Mouse (Mus musculus): ENCODE measurements around the gene R3hdm1. TPM values are rescaled to one million over a fixed set of nuclear protein-coding genes. Genes with fewer than 3 reads are reported as not detected.
"Not testable (repeated sequence)": the region's sequence is repeated elsewhere in the genome, so short reads cannot be mapped to it uniquely, and the experiment has no call there.

R3hdm1 gene
- polyA plus RNA-seq, 1 experiment from 2014 or later: 79.0 TPM

DNA sequence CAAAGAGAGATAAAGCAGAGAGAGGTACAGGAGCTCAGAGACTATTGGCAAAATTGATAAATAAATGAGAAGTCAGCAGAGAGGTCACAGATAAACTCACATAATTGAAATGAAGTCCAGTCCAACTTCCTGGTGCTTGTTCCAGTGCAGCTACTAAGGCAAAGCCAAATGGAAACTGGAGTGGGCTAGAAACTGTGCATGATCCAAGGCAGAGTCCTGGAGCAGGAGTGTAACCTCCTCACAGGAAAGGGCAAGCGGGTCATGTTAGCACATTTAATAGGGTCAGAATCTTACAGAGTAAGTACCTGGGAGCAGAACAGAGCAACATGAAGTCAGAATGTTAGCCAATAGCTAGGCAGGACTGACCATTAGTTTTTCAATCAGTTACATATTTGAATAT is 24.5 kb upstream of the R3hdm1 start:
- H3K27ac ChIP-seq: no peak overlapping the region
- no peak overlapping the region for H3K4me2 ChIP-seq (replicated peaks)
- H3K9ac ChIP-seq: no peak overlapping the region
- 97% methylated on average over 1 of the region's 1 CpGs for WGBS
- H3K27me3 ChIP-seq: no peaks in the 10 kb centered on the region
- H3K36me3 ChIP-seq: peaks cover 11% of the 10 kb centered on the region
- no peaks in the 10 kb centered on the region for H3K9me3 ChIP-seq
- no peak overlapping the region for H3K4me3 ChIP-seq
- H3K4me1 ChIP-seq: no peaks in the 10 kb centered on the region
- ATAC-seq (ENCODE audit: low FRiP score, low read depth): no peak

DNA sequence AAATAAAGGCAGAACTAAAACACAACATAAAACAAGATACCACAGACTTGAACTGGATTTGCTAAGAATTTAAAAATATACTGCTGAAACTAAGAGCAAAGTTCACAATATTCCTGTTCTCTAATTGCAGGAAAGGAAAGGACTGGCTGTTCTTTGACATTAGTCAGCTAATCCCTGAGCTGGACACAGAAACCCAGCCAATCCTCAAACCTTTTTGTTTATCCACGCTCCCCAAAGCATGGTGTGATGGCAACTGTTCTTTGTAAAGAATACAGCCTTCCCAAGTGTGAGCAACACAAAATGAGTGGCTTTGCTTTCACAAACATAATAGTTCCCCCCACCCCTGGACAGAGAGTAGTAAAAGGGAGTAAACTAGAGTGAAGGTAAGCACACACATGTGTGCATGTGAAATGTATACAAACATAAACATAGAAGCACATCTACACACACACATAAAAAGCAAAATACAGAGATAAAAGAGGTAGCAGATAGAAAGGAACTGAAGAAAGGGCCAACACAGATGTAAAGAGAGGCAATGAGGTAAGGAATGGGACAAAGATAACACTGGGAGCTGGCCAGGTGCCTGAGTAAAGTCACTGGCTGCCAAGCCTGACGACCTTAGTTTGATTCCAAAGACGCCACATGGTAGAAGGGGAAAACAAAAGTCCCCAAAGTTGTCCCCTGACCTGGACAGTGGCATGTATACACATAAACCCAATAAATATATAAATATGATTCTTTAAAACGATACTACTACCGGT is 22.0 kb upstream of the R3hdm1 start:
- Histone ChIP-seq H3K4me1 (no peaks in the 10 kb centered on the region), H3K4me2 (replicated peaks) (no peak overlapping the region), H3K27me3 (no peaks in the 10 kb centered on the region), H3K9me3 (no peaks in the 10 kb centered on the region), H3K4me3 (no peak overlapping the region), H3K27ac (no peak overlapping the region), H3K36me3 (peaks cover 6% of the 10 kb centered on the region), H3K9ac (no peak overlapping the region)
- no peak for ATAC-seq (ENCODE audit: low FRiP score, low read depth)
- 85% methylated on average over 5 of the region's 5 CpGs for WGBS

DNA sequence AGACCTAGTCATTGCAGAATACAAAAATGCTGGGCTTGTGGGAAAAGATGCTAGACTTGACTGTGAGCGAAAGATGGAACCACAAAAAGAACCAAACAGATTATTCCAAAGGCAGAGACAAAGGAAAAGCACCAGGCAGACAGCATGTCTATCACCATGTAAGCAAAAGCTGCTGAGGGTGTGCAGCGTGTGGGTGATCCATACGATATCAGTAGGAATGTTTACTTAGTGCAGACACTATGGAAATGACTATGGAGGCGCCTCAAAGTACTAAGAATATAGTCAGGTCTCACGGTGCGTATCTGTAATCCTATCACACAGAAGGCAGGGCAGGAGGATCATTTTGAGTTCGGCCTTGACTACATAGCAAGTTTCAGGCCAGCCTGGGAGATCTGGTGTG is 21.2 kb upstream of the R3hdm1 start:
- Histone ChIP-seq H3K36me3 (peaks cover 6% of the 10 kb centered on the region), H3K4me2 (replicated peaks) (no peak overlapping the region), H3K27me3 (no peaks in the 10 kb centered on the region), H3K27ac (no peak overlapping the region), H3K4me1 (no peaks in the 10 kb centered on the region), H3K4me3 (no peak overlapping the region), H3K9ac (no peak overlapping the region), H3K9me3 (no peaks in the 10 kb centered on the region)
- ATAC-seq (ENCODE audit: low FRiP score, low read depth): no peak
- WGBS: 94% methylated on average over 7 of the region's 7 CpGs

DNA sequence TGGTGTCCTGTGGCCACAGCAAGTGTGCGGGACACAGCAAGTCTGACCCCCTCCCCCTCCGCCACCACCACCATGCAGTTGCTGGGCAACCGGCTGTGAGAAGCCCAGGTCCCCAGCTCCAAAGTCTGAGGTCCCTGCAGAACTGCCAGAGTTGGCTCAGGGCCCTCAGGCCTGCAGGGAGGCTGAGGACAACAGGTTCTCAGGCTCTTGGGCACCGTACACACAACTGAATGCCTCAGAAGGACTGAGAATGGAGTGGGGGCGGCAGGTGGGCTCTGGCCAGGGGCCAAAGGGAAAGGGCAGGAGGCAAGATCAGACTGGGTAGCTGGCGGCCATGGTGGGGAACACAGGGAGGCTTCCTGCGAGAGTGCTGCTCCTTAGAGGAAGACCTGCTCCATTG is 20.3 kb upstream of the R3hdm1 start:
- H3K4me2 ChIP-seq (replicated peaks): no peak overlapping the region
- H3K36me3 ChIP-seq: peaks cover 6% of the 10 kb centered on the region
- no peaks in the 10 kb centered on the region for H3K4me1 ChIP-seq
- no peak for ATAC-seq (ENCODE audit: low FRiP score, low read depth)
- H3K27me3 ChIP-seq: no peaks in the 10 kb centered on the region
- H3K9me3 ChIP-seq: no peaks in the 10 kb centered on the region
- H3K27ac ChIP-seq: no peak overlapping the region
- 84% methylated on average over 7 of the region's 7 CpGs for WGBS
- no peak overlapping the region for H3K9ac ChIP-seq
- no peak overlapping the region for H3K4me3 ChIP-seq

DNA sequence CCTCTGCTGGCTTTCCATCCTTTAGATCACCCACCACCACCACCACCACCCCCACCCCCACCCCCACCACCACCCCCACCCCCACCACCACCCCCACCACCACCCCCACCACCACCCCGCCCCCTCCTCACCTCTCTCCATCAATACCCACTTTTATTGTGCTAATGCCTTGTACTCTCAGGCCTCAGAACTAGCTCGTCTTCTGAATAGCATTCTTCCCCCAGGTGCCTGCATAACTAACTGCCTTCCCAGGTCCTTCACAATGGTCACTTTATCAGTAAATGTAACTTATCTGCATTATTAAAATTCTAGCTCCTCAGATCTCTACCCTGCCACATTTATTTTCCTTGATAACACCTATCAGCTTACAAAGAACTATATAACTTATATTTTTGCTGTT is 8.4 kb upstream of the R3hdm1 start:
- Histone ChIP-seq H3K27me3 (no peaks in the 10 kb centered on the region), H3K27ac (no peak overlapping the region), H3K4me3 (no peak overlapping the region), H3K9ac (no peak overlapping the region), H3K9me3 (no peaks in the 10 kb centered on the region), H3K36me3 (peaks cover 14% of the 10 kb centered on the region), H3K4me2 (replicated peaks) (no peak overlapping the region), H3K4me1 (no peaks in the 10 kb centered on the region)
- WGBS: 83% methylated on average over 2 of the region's 2 CpGs
- no peak for ATAC-seq (ENCODE audit: low FRiP score, low read depth)

DNA sequence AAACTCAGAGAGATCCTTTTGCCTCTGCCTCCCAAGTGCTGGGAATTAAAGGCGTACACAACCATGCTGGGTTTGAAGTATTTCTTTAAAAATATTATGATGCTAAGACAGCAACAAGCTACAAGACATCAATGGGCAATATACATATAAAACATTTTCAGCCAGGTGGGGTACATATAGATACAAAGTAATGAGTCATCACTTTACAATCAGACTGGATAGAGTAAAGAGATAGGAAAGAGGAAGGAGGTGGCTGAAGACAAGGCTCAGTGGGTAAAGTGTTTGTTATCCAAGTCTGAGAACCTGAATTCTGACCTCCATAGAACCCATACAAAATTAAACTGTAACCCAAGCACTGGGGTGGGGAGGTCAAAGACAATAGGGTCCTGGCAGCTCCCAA is 4.8 kb upstream of the R3hdm1 start:
- no peaks in the 10 kb centered on the region for H3K27me3 ChIP-seq
- 94% methylated on average over 1 of the region's 1 CpGs for WGBS
- no peak for ATAC-seq (ENCODE audit: low FRiP score, low read depth)

DNA sequence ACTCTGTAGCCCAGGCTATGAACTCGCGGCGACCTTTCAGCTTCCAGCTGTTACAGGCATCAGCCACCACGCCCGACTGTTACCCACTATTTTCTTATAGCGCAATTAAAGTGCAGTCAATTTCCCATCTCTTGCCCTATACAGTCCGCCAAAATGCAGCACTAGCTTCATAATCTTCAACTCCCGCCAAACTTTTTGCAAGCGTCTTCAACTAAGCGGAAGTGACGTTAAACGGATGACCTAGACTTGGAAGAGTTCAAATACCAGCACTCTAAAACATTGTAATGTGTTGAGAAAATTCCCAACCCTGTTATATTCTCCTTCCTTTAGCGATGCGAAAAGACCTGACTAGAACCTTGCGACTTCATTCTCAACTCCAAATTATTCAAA is 855 bp upstream of the R3hdm1 start:
- peak overlapping the region; percentile 93 for H3K4me3 ChIP-seq
- H3K36me3 ChIP-seq: no peaks in the 10 kb centered on the region
- peak overlapping the region; percentile 60 for H3K4me2 ChIP-seq (replicated peaks)
- no peaks in the 10 kb centered on the region for H3K27me3 ChIP-seq
- H3K9ac ChIP-seq: peak overlapping the region; percentile 59
- ATAC-seq (ENCODE audit: low FRiP score, low read depth): peak; percentile 48
- 0% methylated on average over 15 of the region's 15 CpGs for WGBS
- no peaks in the 10 kb centered on the region for H3K9me3 ChIP-seq
- peak overlapping the region; percentile 34 for H3K27ac ChIP-seq
- peaks cover 14% of the 10 kb centered on the region for H3K4me1 ChIP-seq

More for the DNA sequence above, 4.8 kb upstream of the R3hdm1 start:
- Histone ChIP-seq H3K4me1 (no peaks in the 10 kb centered on the region), H3K9ac (no peak overlapping the region), H3K4me3 (no peak overlapping the region), H3K9me3 (no peaks in the 10 kb centered on the region), H3K36me3 (no peaks in the 10 kb centered on the region), H3K27ac (no peak overlapping the region), H3K4me2 (replicated peaks) (no peak overlapping the region)

DNA sequence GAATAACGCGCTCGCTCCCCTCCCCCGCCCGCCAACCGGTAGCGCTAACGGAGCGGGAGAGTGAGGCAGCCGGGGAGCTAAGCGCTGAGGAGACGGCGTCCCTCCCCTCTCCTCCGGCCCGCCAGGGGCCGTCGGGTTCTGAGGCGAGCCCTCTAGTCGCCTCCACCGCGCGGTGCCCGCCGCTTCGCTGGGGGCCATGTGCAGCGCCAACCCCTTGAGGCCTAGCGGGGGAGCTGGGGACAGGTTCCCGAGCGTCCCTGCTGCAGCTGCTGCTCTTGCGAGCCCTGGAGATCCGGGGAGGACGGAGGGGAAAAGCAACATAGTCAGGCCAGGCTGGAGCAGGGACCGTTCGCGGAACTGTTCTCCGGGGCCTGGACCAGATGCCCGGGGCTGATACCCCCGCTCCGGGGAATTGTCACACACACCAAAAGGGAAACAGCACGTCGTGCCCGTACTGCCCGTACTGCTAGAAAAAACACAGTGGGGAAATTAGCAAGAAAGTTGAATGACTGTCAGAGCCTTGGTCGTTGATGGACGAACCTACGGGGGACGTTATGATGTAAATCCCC is 503 bp downstream of the R3hdm1 start:
- ATAC-seq (ENCODE audit: low FRiP score, low read depth): peak; percentile 34
- H3K27ac ChIP-seq: peak overlapping the region; percentile 87
- WGBS: under 1% methylated on average over 45 of the region's 47 CpGs
- H3K4me3 ChIP-seq: peak overlapping the region; percentile 93
- no peaks in the 10 kb centered on the region for H3K9me3 ChIP-seq
- H3K9ac ChIP-seq: peak overlapping the region; percentile 90
- H3K27me3 ChIP-seq: no peaks in the 10 kb centered on the region
- no peaks in the 10 kb centered on the region for H3K36me3 ChIP-seq
- peaks cover 14% of the 10 kb centered on the region for H3K4me1 ChIP-seq
- H3K4me2 ChIP-seq (replicated peaks): peak overlapping the region; percentile 76

DNA sequence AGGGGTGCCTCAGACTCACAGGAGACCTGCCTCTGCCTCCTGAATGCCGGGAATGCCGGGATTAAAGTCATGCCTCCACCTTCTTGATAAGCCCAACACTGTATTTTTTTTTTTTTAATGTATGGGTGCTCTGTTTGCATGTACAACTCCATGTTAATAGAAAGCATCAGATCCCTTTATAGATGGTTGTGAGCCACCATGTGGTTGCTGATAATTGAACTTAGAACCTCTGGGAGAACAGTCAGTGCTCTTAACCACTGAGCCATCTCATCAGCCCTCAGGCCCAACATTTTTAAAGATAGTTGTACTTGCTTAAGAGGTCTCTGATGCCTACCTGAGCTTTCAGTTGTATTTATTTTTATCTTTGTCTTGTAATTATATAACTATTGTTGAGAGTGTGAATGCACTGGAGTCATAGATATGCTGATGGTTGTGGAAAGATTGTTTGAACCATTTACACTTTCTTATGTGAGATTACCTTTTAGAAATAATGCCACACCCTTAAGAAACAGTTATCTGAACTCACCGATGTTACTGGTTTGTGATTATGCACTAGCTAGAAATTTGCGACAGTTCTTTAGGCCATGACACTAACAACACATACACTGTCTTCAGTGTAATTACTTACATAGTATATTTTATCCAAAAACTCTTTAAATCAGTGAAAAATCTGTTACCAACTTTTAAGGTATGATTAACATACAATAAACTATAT is 18.0 kb downstream of the R3hdm1 start:
- WGBS: 96% methylated on average over 4 of the region's 4 CpGs
- peaks cover 4% of the 10 kb centered on the region; the same call in 1 of the 2 replicates for H3K36me3 ChIP-seq
- ATAC-seq (ENCODE audit: low FRiP score, low read depth): no peak
- no peaks in the 10 kb centered on the region for H3K4me1 ChIP-seq
- H3K27ac ChIP-seq: no peak overlapping the region
- H3K27me3 ChIP-seq: no peaks in the 10 kb centered on the region
- H3K4me3 ChIP-seq: no peak overlapping the region
- no peak overlapping the region for H3K4me2 ChIP-seq (replicated peaks)
- peaks cover 5% of the 10 kb centered on the region; the same call in 1 of the 2 replicates for H3K9me3 ChIP-seq
- H3K9ac ChIP-seq: no peak overlapping the region

DNA sequence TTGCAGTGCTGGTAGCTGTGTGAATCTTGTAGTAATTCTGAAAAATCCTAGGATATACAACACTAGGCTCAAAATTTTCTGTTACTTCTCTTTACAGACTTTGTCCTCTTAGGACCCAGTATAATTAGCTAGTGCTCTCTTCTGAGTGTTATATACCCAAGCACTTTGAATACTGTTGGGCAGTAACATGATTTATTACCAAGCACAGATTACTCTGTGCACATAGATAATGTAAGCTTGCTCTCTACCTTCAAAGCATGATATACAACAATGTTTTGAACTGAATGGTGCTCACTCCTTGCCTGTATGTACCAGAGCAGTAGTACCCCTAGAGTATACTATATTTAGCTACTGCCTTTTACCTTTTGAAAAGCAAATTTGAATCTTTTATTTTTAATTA is 33.1 kb downstream of the R3hdm1 start:
- H3K4me3 ChIP-seq; H3K9ac ChIP-seq; H3K36me3 ChIP-seq; ATAC-seq (ENCODE audit: low FRiP score, low read depth); H3K27me3 ChIP-seq; H3K9me3 ChIP-seq; H3K4me2 ChIP-seq (replicated peaks); H3K4me1 ChIP-seq; H3K27ac ChIP-seq: not testable (repeated sequence)

DNA sequence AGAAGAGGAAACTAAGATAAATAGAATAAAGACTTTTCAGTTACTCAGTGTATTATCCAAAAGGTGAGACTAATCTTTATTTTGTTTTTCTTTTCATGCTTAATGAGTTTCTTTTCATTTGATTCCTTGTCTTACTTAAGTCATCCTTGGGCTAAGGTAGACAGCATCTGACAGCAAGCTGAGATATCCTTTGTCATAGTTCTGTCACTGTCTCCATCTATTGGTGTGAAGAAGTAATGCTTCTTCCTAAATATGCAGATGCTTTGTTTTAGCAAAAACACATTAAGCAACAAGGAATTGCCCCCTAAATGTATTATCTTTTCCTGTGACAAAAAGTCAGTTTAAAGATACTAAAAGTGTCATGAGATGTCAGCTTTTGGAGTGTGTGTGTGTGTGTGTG is 37.9 kb downstream of the R3hdm1 start:
- no peaks in the 10 kb centered on the region for H3K9me3 ChIP-seq
- H3K36me3 ChIP-seq: no peaks in the 10 kb centered on the region
- H3K9ac ChIP-seq: no peak overlapping the region
- no peak for ATAC-seq (ENCODE audit: low FRiP score, low read depth)
- no peaks in the 10 kb centered on the region for H3K4me1 ChIP-seq
- no peak overlapping the region for H3K4me2 ChIP-seq (replicated peaks)
- no peak overlapping the region for H3K27ac ChIP-seq
- no peak overlapping the region for H3K4me3 ChIP-seq
- no peaks in the 10 kb centered on the region for H3K27me3 ChIP-seq

DNA sequence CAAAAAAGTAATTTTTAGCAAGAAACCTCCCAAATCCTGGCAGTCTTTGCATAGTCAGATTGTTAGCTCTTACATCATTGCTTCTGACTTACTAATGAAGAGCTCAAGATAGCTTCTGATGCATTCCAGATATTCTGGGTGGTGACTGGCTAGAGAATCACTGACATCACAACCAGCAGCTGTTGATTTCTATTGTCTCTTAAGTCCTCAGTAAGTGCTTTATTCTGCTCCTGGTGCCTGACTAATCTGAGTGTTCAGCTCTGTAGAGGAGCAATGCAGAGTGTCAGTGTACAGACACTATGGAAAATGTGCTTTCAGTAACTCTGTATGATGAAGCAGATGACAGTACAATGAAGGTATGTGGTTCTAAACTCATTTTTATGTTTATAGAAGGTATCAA is 38.6 kb downstream of the R3hdm1 start:
- Histone ChIP-seq H3K9me3 (no peaks in the 10 kb centered on the region), H3K4me1 (no peaks in the 10 kb centered on the region), H3K4me3 (no peak overlapping the region), H3K4me2 (replicated peaks) (no peak overlapping the region), H3K27ac (no peak overlapping the region), H3K36me3 (no peaks in the 10 kb centered on the region), H3K27me3 (no peaks in the 10 kb centered on the region), H3K9ac (no peak overlapping the region)
- ATAC-seq (ENCODE audit: low FRiP score, low read depth): peak; percentile 32; the same call in 1 of the 2 replicates

Measured in limb, embryonic 13.5 days (tissue).